Mouse (Mus musculus) lung, embryonic 15.5 days (tissue): ENCODE data around the gene Fam131c. TPM values are rescaled to one million over a fixed set of nuclear protein-coding genes. Genes with fewer than 3 reads are reported as not detected.
A peak's percentile ranks its signal among the peaks of the same experiment; 100 is the strongest.

Experiments
- ATAC-seq: fragments of 200-750 bp; cut with Nextera tagmentation; 2 replicates; pipeline ENCODE4 v1.8.0; 2017; ENCODE audit warnings: moderate number of reproducible peaks, borderline replicate concordance; ENCODE audit not compliant: low FRiP score, low TSS enrichment; ENCODE audit errors: extremely low read depth
- H3K27ac ChIP-seq: fragments of 300-500 bp; sonication (generic); 2 replicates; pipeline ENCODE4 v1.5.1; 2015; ENCODE audit warnings: moderate library complexity, mild to moderate bottlenecking, inconsistent platforms
- H3K27me3 ChIP-seq: fragments of 300-500 bp; sonication (generic); 2 replicates; pipeline ENCODE4 v1.6.1; 2015; ENCODE audit warnings: inconsistent platforms
- H3K36me3 ChIP-seq: fragments of 300-500 bp; sonication (generic); 2 replicates; pipeline ENCODE4 v1.6.1; 2015; ENCODE audit warnings: inconsistent platforms
- H3K4me1 ChIP-seq: fragments of 300-500 bp; sonication (generic); 2 replicates; pipeline ENCODE4 v1.6.1; 2015; ENCODE audit warnings: inconsistent platforms
- H3K4me2 ChIP-seq: fragments of 300-500 bp; sonication (generic); 2 replicates; pipeline ENCODE4 v1.6.1; 2015; ENCODE audit warnings: inconsistent platforms, mild to moderate bottlenecking, moderate library complexity
- H3K4me3 ChIP-seq: fragments of 300-500 bp; sonication (generic); 2 replicates; pipeline ENCODE4 v1.5.1; 2015; ENCODE audit warnings: mild to moderate bottlenecking, inconsistent platforms
- H3K9ac ChIP-seq: fragments of 300-500 bp; sonication (generic); 2 replicates; pipeline ENCODE4 v1.6.1; 2015; ENCODE audit warnings: inconsistent platforms
- H3K9me3 ChIP-seq: fragments of 300-500 bp; sonication (generic); 2 replicates; pipeline ENCODE4 v1.6.1; 2016; ENCODE audit warnings: inconsistent platforms
- WGBS: fragments of 180-500 bp; shearing (Covaris S2); methylation state at CpG from one replicate; pipeline ENCODE4 v1.1.7; 2015; 5-methylcytosine and 5-hydroxymethylcytosine counted together
- polyA plus RNA-seq: library from polyadenylated mRNA; unstranded; fragments of >200 nt; fragmentation: Nextera tagmentation; extraction: Ambion mirVana; gene quantifications from 2 replicates; pipeline ENCODE4 v1.2.1, GENCODE M21; 2015

Fam131c gene
- polyA plus RNA-seq, 1 experiment from 2014 or later: 3.1 TPM

DNA sequence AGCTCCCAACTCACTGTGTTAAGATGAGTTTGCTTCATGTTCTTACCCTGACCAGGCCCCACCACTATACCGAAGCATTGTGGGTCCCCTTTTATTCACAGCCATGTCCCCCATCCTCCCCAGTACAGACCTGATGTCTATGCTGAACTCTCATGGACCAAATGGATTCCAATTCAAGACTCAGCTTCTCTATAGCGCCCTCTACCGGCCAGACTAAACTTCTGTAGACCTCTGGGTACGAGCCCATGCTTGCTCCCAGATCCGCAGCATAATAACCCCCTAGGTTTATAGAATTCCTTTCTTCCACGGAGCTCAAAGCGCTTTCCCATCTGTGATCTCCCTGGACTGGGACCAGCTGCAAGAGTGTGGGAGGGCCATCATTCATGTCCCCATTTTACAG is 7.2 kb upstream of the Fam131c start:
- H3K27me3 ChIP-seq: peaks cover 19% of the 10 kb centered on the region
- H3K4me3 ChIP-seq: no peak overlapping the region
- H3K27ac ChIP-seq: no peak overlapping the region
- no peak overlapping the region for H3K9ac ChIP-seq
- H3K36me3 ChIP-seq: no peaks in the 10 kb centered on the region
- 40% methylated on average over 7 of the region's 7 CpGs for WGBS
- no peaks in the 10 kb centered on the region for H3K9me3 ChIP-seq
- H3K4me2 ChIP-seq: no peak overlapping the region
- peaks cover 21% of the 10 kb centered on the region; the same call in 1 of the 2 replicates for H3K4me1 ChIP-seq
- ATAC-seq: no peak

DNA sequence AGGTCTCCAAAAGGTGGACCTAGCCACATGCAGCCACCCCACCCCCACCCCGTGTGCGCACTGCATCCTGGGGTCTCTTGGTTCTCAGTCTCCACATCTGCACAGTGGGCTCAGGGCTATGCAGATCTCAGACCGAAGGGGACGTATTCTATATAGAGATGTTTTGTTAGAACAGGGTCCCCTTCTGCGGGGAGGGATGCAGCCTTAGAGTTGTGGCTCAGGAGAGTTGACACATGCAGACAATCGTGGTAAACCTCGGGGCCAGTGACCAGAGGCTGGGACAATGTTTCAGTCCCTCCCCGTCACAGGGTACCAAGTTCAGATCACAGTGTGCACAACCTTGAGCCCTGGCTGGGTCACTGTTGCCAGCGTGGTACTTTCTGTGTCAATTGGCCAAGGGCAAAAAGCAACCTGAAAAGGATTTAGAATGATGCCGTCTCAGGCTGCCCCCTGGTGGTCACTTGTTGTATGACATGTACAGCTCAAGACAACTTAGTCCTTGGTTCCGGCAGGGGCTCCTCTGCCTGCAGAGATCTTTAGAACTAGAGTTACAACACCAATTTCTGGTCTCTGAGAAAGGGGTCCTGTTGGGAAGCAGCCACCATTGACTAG is 5.0 kb upstream of the Fam131c start:
- Histone ChIP-seq H3K4me2 (no peak overlapping the region), H3K36me3 (no peaks in the 10 kb centered on the region), H3K27me3 (peaks cover 40% of the 10 kb centered on the region), H3K4me3 (no peak overlapping the region), H3K27ac (peak overlapping the region; percentile 15; the same call in 1 of the 2 replicates), H3K4me1 (peaks cover 26% of the 10 kb centered on the region; the same call in 1 of the 2 replicates), H3K9me3 (no peaks in the 10 kb centered on the region), H3K9ac (no peak overlapping the region)
- ATAC-seq: no peak; the same call in 1 of the 2 replicates
- WGBS: 26% methylated on average over 11 of the region's 11 CpGs

DNA sequence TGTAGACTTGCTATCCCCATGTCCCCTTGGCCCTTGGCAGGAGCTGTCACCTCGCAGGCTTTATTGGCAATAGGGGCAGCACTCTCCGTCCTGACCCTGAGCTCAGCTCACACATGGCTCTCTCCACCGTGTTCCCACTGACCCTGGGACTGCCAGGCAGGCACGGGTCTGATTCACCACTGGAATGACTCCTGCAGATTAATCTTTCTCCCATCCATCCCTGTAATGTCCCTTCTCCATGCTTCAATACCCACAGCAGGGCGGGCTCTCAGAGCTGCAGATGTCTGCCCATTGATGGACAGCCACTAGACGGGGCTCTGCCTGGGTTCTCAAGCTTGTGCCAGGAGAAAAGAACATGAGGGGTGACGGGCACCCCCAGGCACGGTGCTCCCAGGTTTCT is 2.9 kb upstream of the Fam131c start:
- no peak for ATAC-seq
- Histone ChIP-seq H3K4me2 (no peak overlapping the region), H3K4me1 (peaks cover 23% of the 10 kb centered on the region), H3K9me3 (no peaks in the 10 kb centered on the region), H3K27me3 (peaks cover 50% of the 10 kb centered on the region), H3K9ac (no peak overlapping the region), H3K36me3 (no peaks in the 10 kb centered on the region), H3K4me3 (no peak overlapping the region), H3K27ac (no peak overlapping the region)
- WGBS: 60% methylated on average over 8 of the region's 8 CpGs

- H3K27me3 ChIP-seq: peaks cover 50% of the 10 kb centered on the region
- H3K4me2 ChIP-seq: no peak overlapping the region
- ATAC-seq: no peak
- no peak overlapping the region for H3K4me3 ChIP-seq
- no peak overlapping the region for H3K9ac ChIP-seq
- H3K36me3 ChIP-seq: no peaks in the 10 kb centered on the region
- 46% methylated on average over 7 of the region's 7 CpGs for WGBS
- H3K27ac ChIP-seq: no peak overlapping the region
- peaks cover 23% of the 10 kb centered on the region for H3K4me1 ChIP-seq
- no peaks in the 10 kb centered on the region for H3K9me3 ChIP-seq
Observed at GRCm38 (mm10) chr4:141365876-141366275, 2.1 kb upstream of the Fam131c start.

DNA sequence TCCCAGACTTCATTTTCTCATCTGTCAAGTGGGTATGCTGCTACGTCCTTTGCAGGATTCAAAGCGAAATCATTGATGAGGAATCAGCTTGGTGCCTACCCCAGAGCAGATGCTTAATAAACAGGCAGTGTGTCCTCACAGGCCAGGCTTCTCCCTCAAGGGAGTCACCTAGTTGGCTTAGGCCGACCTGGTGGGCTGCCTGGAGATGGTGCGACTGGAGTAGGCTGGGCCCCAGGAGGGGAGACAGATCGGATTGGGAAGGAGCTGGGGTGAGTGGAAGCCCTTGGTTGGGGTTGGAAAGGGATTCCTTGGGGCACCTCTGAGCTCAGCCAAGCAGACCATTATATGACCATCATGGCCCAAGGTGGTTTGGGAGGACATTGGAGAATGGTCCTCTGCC is 4.4 kb downstream of the Fam131c start:
- peaks cover 19% of the 10 kb centered on the region for H3K27me3 ChIP-seq
- WGBS: 88% methylated on average over 5 of the region's 5 CpGs
- no peak for ATAC-seq
- no peak overlapping the region for H3K27ac ChIP-seq
- no peak overlapping the region for H3K9ac ChIP-seq
- H3K36me3 ChIP-seq: no peaks in the 10 kb centered on the region
- H3K9me3 ChIP-seq: no peaks in the 10 kb centered on the region
- no peak overlapping the region for H3K4me2 ChIP-seq
- H3K4me1 ChIP-seq: peaks cover 10% of the 10 kb centered on the region; the same call in 1 of the 2 replicates
- H3K4me3 ChIP-seq: no peak overlapping the region

- peaks cover 43% of the 10 kb centered on the region for H3K27me3 ChIP-seq
- ATAC-seq: no peak
- H3K9ac ChIP-seq: no peak overlapping the region
- H3K9me3 ChIP-seq: no peaks in the 10 kb centered on the region
- no peak overlapping the region for H3K4me3 ChIP-seq
- WGBS: 65% methylated on average over 8 of the region's 8 CpGs
- no peak overlapping the region for H3K27ac ChIP-seq
- H3K4me1 ChIP-seq: peaks cover 13% of the 10 kb centered on the region; the same call in 1 of the 2 replicates
- no peak overlapping the region for H3K4me2 ChIP-seq
- no peaks in the 10 kb centered on the region for H3K36me3 ChIP-seq
Observed at GRCm38 (mm10) chr4:141379674-141380073, 11.7 kb downstream of the Fam131c start.

GRCm38 (mm10) chr4:141382406-141382805 is 14.4 kb downstream of the Fam131c start:
- H3K27me3 ChIP-seq: peaks cover 44% of the 10 kb centered on the region
- H3K27ac ChIP-seq: no peak overlapping the region
- H3K9ac ChIP-seq: peak overlapping the region; percentile 30; the same call in 1 of the 2 replicates
- H3K4me1 ChIP-seq: peaks cover 13% of the 10 kb centered on the region; the same call in 1 of the 2 replicates
- peak; percentile 33; the same call in 1 of the 2 replicates for ATAC-seq
- peak overlapping the region; percentile 30 for H3K4me3 ChIP-seq
- H3K36me3 ChIP-seq: no peaks in the 10 kb centered on the region
- H3K9me3 ChIP-seq: no peaks in the 10 kb centered on the region
- peak overlapping the region; percentile 67 for H3K4me2 ChIP-seq
- under 1% methylated on average over 24 of the region's 25 CpGs for WGBS

DNA sequence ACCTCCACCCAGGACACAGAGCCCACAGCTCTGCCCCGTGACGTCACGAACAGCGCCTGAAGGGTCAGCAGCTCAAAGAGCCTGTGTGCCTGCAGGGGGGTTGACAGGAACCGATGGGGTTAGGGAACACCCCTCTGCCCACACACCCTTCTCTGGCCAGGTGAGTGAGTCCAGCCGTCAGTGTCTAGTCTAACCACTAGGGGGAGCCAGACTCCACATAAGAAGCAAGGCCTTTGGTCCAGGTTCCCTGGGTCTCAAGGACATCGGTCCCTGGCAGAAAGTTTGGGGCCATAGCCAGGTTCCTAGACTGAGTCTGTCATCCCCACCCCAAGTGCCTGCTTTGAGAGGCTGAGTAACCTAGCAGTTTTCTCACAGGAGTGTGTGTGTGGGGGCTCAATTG is 17.3 kb downstream of the Fam131c start:
- no peak overlapping the region for H3K4me2 ChIP-seq
- H3K36me3 ChIP-seq: no peaks in the 10 kb centered on the region
- H3K9me3 ChIP-seq: no peaks in the 10 kb centered on the region
- H3K27ac ChIP-seq: no peak overlapping the region
- no peak overlapping the region for H3K9ac ChIP-seq
- peaks cover 13% of the 10 kb centered on the region; the same call in 1 of the 2 replicates for H3K4me1 ChIP-seq
- H3K4me3 ChIP-seq: no peak overlapping the region
- ATAC-seq: no peak
- 3% methylated on average over 7 of the region's 7 CpGs for WGBS
- H3K27me3 ChIP-seq: peaks cover 44% of the 10 kb centered on the region

- Histone ChIP-seq H3K4me2 (no peak overlapping the region), H3K9ac (no peak overlapping the region), H3K27me3 (peaks cover 36% of the 10 kb centered on the region), H3K36me3 (no peaks in the 10 kb centered on the region), H3K4me3 (no peak overlapping the region), H3K9me3 (no peaks in the 10 kb centered on the region), H3K4me1 (peaks cover 13% of the 10 kb centered on the region; the same call in 1 of the 2 replicates), H3K27ac (no peak overlapping the region)
- no peak for ATAC-seq
- 65% methylated on average over 7 of the region's 7 CpGs for WGBS
Observed at GRCm38 (mm10) chr4:141386150-141386549, 18.1 kb downstream of the Fam131c start.

GRCm38 (mm10) chr4:141387093-141387784 is 19.2 kb downstream of the Fam131c start:
- H3K4me1 ChIP-seq: peaks cover 11% of the 10 kb centered on the region; the same call in 1 of the 2 replicates
- H3K4me3 ChIP-seq: no peak overlapping the region
- no peaks in the 10 kb centered on the region for H3K9me3 ChIP-seq
- H3K9ac ChIP-seq: no peak overlapping the region
- 16% methylated on average over 5 of the region's 5 CpGs for WGBS
- peaks cover 25% of the 10 kb centered on the region for H3K27me3 ChIP-seq
- H3K27ac ChIP-seq: no peak overlapping the region
- no peak overlapping the region for H3K4me2 ChIP-seq
- no peaks in the 10 kb centered on the region for H3K36me3 ChIP-seq
- no peak for ATAC-seq

- Histone ChIP-seq H3K9me3 (no peaks in the 10 kb centered on the region), H3K4me1 (peaks cover 4% of the 10 kb centered on the region; the same call in 1 of the 2 replicates)
- WGBS: 60% methylated on average over 5 of the region's 5 CpGs
Observed at GRCm38 (mm10) chr4:141387933-141388332, 19.9 kb downstream of the Fam131c start.

More at GRCm38 (mm10) chr4:141387933-141388332, 19.9 kb downstream of the Fam131c start:
- no peak overlapping the region for H3K9ac ChIP-seq
- H3K4me2 ChIP-seq: no peak overlapping the region
- no peak overlapping the region for H3K27ac ChIP-seq
- peaks cover 18% of the 10 kb centered on the region for H3K27me3 ChIP-seq
- no peak for ATAC-seq
- no peaks in the 10 kb centered on the region for H3K36me3 ChIP-seq
- no peak overlapping the region for H3K4me3 ChIP-seq
